Mouse (Mus musculus) granulocyte monocyte progenitor cell, adult 5-6 weeks (primary cell): ENCODE measurements around the gene Qars. TPM values are rescaled to one million over a fixed set of nuclear protein-coding genes. Genes with fewer than 3 reads are reported as not detected.

Experiments
- ATAC-seq: replicated peaks from 2 replicates; pipeline ENCODE4 v1.8.0; 2016; ENCODE audit warnings: mild to moderate bottlenecking, moderate TSS enrichment, inconsistent platforms; ENCODE audit not compliant: poor library complexity, severe bottlenecking
- total RNA-seq, 2 experiments: library from RNA; stranded (forward) in 1 of 2; stranded (reverse) in 1 of 2; fragments of 200-712, 200-1000 nt in 1 of 2; fragments of >200 nt in 1 of 2; fragmentation: Nextera tagmentation in 1 of 2; gene quantifications; 2 replicates each; pipeline ENCODE4 v1.2.3; 2014 to 2017

Gene Qars
- total RNA-seq (2014; fragmentation: Nextera tagmentation) (252 and 261 TPM in 2 replicates), total RNA-seq (2017) (144 and 181 TPM in 2 replicates)

- peak; percentile 97 for ATAC-seq
Observed at GRCm38 (mm10) chr9:108507619-108508434, at the start of gene Qars. Gene Qars, plus strand, starts transcription at chr9:108507706.

GRCm38 (mm10) chr9:108459939-108460318, 47.6 kb upstream of the Qars start:
- ATAC-seq = peak; percentile 32

GRCm38 (mm10) chr9:108460319-108461178, 47.0 kb upstream of the Qars start, which contains the start of gene Ccdc71:
Gene Ccdc71, plus strand, starts transcription at chr9:108460527.
- peak; percentile 90 for ATAC-seq

- ATAC-seq = no peak
Observed at GRCm38 (mm10) chr9:108461181-108461631, 46.3 kb upstream of the Qars start, which contains the start of gene Klhdc8b. Gene Klhdc8b, minus strand, starts transcription at chr9:108461581.

GRCm38 (mm10) chr9:108461675-108462074, 45.8 kb upstream of the Qars start:
- ATAC-seq = no peak

GRCm38 (mm10) chr9:108462192-108462591, 45.3 kb upstream of the Qars start:
- no peak for ATAC-seq

- ATAC-seq = no peak
Observed at GRCm38 (mm10) chr9:108463713-108464112, 43.8 kb upstream of the Qars start.

- ATAC-seq = no peak
Observed at GRCm38 (mm10) chr9:108466219-108466618, 41.3 kb upstream of the Qars start.

- no peak for ATAC-seq
Observed at GRCm38 (mm10) chr9:108469430-108469829, 38.1 kb upstream of the Qars start.

GRCm38 (mm10) chr9:108469845-108470244, 37.7 kb upstream of the Qars start:
- ATAC-seq = no peak

GRCm38 (mm10) chr9:108474528-108474927, 33.0 kb upstream of the Qars start:
- ATAC-seq = peak; percentile 91

GRCm38 (mm10) chr9:108478638-108479156, 28.8 kb upstream of the Qars start:
- peak; percentile 35; the same call in 1 of the 2 replicates for ATAC-seq

- no peak for ATAC-seq
Observed at GRCm38 (mm10) chr9:108479241-108479640, 28.3 kb upstream of the Qars start.

GRCm38 (mm10) chr9:108479721-108480351, 27.7 kb upstream of the Qars start, which contains the start of gene Lamb2:
Gene Lamb2, plus strand, starts transcription at chr9:108479736.
- 0 out of 2 replicates have a peak, but pooled peaks have one; percentile 43 for ATAC-seq

- ATAC-seq = no peak
Observed at GRCm38 (mm10) chr9:108480813-108481519, 26.5 kb upstream of the Qars start.

GRCm38 (mm10) chr9:108481520-108482210, 25.8 kb upstream of the Qars start:
- ATAC-seq = no peak

GRCm38 (mm10) chr9:108483051-108483790, 24.3 kb upstream of the Qars start:
- no peak for ATAC-seq

- ATAC-seq = no peak
Observed at GRCm38 (mm10) chr9:108484021-108484420, 23.5 kb upstream of the Qars start.
